ENCODE assay signal across 8 mouse cellular contexts in the genomic region with DNA sequence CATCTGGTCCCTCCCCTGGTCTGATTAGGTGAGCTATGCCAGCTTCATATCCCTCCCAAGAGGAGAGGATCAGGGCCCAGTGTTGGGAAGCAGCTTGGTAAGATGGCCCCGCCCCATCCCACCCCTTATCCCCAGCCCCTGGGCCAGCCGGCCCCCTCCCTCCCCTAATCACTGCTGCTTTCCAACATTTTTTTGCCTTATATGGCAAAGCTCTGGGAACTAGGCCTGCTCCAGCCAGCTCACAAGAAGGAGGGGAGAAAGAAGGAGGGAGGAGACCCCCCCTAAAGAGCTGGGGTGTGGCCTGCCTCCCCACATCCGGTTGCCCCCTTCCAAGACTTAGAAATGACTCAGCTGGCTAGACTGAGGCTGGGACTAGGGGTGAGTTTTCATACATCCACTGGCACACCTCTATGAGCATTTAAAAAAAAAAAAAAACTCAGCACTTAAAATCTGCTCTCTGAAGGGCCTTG. TPM values are rescaled to one million over a fixed set of nuclear protein-coding genes. Genes with fewer than 3 reads are reported as not detected.
A peak's percentile ranks its signal among the peaks of the same experiment; 100 is the strongest.
DNase-seq lines count a peak whose midpoint lies in the region; ATAC-seq lines count a peak whose summit lies in the region.

No protein-coding gene starts in this region.

- peak overlapping the region; percentile 58 for H3K4me3 ChIP-seq in forebrain, embryonic 13.5 days
- H3K4me3 ChIP-seq in hindbrain, embryonic 10.5 days = peak overlapping the region; percentile 66
- peak overlapping the region; percentile 60 for H3K4me3 ChIP-seq in limb, embryonic 13.5 days
- H3K4me3 ChIP-seq in midbrain, embryonic 13.5 days (replicated peaks) = peak overlapping the region; percentile 59

- no peaks in the 10 kb centered on the region for H3K9me3 ChIP-seq in forebrain, embryonic 13.5 days (replicated peaks)
- no peaks in the 10 kb centered on the region; the same call in 1 of the 2 replicates for H3K9me3 ChIP-seq in hindbrain, embryonic 10.5 days
- no peaks in the 10 kb centered on the region for H3K9me3 ChIP-seq in limb, embryonic 13.5 days
- H3K9me3 ChIP-seq in midbrain, embryonic 13.5 days = no peaks in the 10 kb centered on the region

- peaks cover 34% of the 10 kb centered on the region for H3K36me3 ChIP-seq in forebrain, embryonic 13.5 days (ENCODE audit: poor library complexity, severe bottlenecking)
- peaks cover 45% of the 10 kb centered on the region for H3K36me3 ChIP-seq in hindbrain, embryonic 10.5 days
- H3K36me3 ChIP-seq in limb, embryonic 13.5 days = peaks cover 35% of the 10 kb centered on the region
- H3K36me3 ChIP-seq in midbrain, embryonic 13.5 days = peaks cover 32% of the 10 kb centered on the region

- whole genome bisulfite sequencing in forebrain, embryonic 13.5 days = 11% methylated on average over 3 of the region's 3 CpGs
- 30% methylated on average over 3 of the region's 3 CpGs for WGBS in hindbrain, embryonic 10.5 days
- 27% methylated on average over 3 of the region's 3 CpGs for WGBS in limb, embryonic 13.5 days
- WGBS in midbrain, embryonic 13.5 days = 12% methylated on average over 3 of the region's 3 CpGs

- H3K27me3 ChIP-seq in forebrain, embryonic 13.5 days = no peaks in the 10 kb centered on the region
- H3K27me3 ChIP-seq in hindbrain, embryonic 10.5 days (ENCODE audit: insufficient read depth, poor library complexity, severe bottlenecking) = no peaks in the 10 kb centered on the region
- no peaks in the 10 kb centered on the region for H3K27me3 ChIP-seq in limb, embryonic 13.5 days
- no peaks in the 10 kb centered on the region for H3K27me3 ChIP-seq in midbrain, embryonic 13.5 days

- H3K9ac ChIP-seq in forebrain, embryonic 13.5 days = peak overlapping the region; percentile 80
- H3K9ac ChIP-seq in limb, embryonic 13.5 days = peak overlapping the region; percentile 81
- H3K9ac ChIP-seq in midbrain, embryonic 13.5 days (replicated peaks) = peak overlapping the region; percentile 78

- peak; percentile 35 for DNase-seq in cerebellum, adult 9-11 months
- no peak for DNase-seq in cerebellum, adult 11 months
- peak; percentile 77 for DNase-seq in adipocyte (ENCODE audit: low spot score)
- DNase-seq in hindbrain, embryonic 10.5 days (ENCODE audit: low spot score) = peak; percentile 63
- peak; percentile 78 for DNase-seq in thymus, postnatal 14 days

- ATAC-seq in forebrain, embryonic 13.5 days = peak; percentile 36
- ATAC-seq in limb, embryonic 13.5 days (ENCODE audit: low FRiP score, low read depth) = peak; percentile 66
- ATAC-seq in midbrain, embryonic 13.5 days = peak; percentile 56

- H3K27ac ChIP-seq in forebrain, embryonic 13.5 days = peak overlapping the region; percentile 91
- peak overlapping the region; percentile 94 for H3K27ac ChIP-seq in hindbrain, embryonic 10.5 days
- peak overlapping the region; percentile 89; the same call in 1 of the 2 replicates for H3K27ac ChIP-seq in limb, embryonic 13.5 days
- peak overlapping the region; percentile 91 for H3K27ac ChIP-seq in midbrain, embryonic 13.5 days

- H3K4me1 ChIP-seq in forebrain, embryonic 13.5 days = peaks cover 19% of the 10 kb centered on the region
- H3K4me1 ChIP-seq in hindbrain, embryonic 10.5 days (replicated peaks) = peaks cover 12% of the 10 kb centered on the region
- peaks cover 18% of the 10 kb centered on the region for H3K4me1 ChIP-seq in limb, embryonic 13.5 days
- peaks cover 21% of the 10 kb centered on the region for H3K4me1 ChIP-seq in midbrain, embryonic 13.5 days (replicated peaks)

- H3K4me2 ChIP-seq in forebrain, embryonic 13.5 days = peak overlapping the region; percentile 69
- peak overlapping the region; percentile 70 for H3K4me2 ChIP-seq in limb, embryonic 13.5 days (replicated peaks)
- peak overlapping the region; percentile 68 for H3K4me2 ChIP-seq in midbrain, embryonic 13.5 days (replicated peaks)

RNA-seq across cellular contexts. Expression of a gene that starts 5.0 kb away (rescaled TPM):
- 102 and 128 TPM in 2 replicates for polyA plus RNA-seq in forebrain, embryonic 13.5 days (2015; fragmentation: Nextera tagmentation; extraction: Ambion mirVana)
- polyA plus RNA-seq in hindbrain, embryonic 10.5 days (2016; fragmentation: Nextera tagmentation; extraction: Ambion mirVana) = 215 and 271 TPM in 2 replicates
- 275 and 314 TPM in 2 replicates for polyA plus RNA-seq in limb, embryonic 13.5 days (2015; fragmentation: Nextera tagmentation; extraction: Ambion mirVana)
- 102 and 109 TPM in 2 replicates for polyA plus RNA-seq in midbrain, embryonic 13.5 days (2015; fragmentation: Nextera tagmentation; extraction: Ambion mirVana)

RNA-seq across cellular contexts. Expression of a gene that starts 9.8 kb away (rescaled TPM):
- 22.5 and 23.1 TPM in 2 replicates for polyA plus RNA-seq in forebrain, embryonic 13.5 days (2015; fragmentation: Nextera tagmentation; extraction: Ambion mirVana)
- 23.5 and 24.4 TPM in 2 replicates for polyA plus RNA-seq in hindbrain, embryonic 10.5 days (2016; fragmentation: Nextera tagmentation; extraction: Ambion mirVana)
- 26.7 and 27.8 TPM in 2 replicates for polyA plus RNA-seq in limb, embryonic 13.5 days (2015; fragmentation: Nextera tagmentation; extraction: Ambion mirVana)
- polyA plus RNA-seq in midbrain, embryonic 13.5 days (2015; fragmentation: Nextera tagmentation; extraction: Ambion mirVana) = 19.2 and 20.4 TPM in 2 replicates

RNA-seq across cellular contexts. Expression of a gene that starts 26.0 kb away (rescaled TPM):
- 601 and 642 TPM in 2 replicates for polyA plus RNA-seq in forebrain, embryonic 13.5 days (2015; fragmentation: Nextera tagmentation; extraction: Ambion mirVana)
- polyA plus RNA-seq in hindbrain, embryonic 10.5 days (2016; fragmentation: Nextera tagmentation; extraction: Ambion mirVana) = 697 and 756 TPM in 2 replicates
- 828 and 885 TPM in 2 replicates for polyA plus RNA-seq in limb, embryonic 13.5 days (2015; fragmentation: Nextera tagmentation; extraction: Ambion mirVana)
- polyA plus RNA-seq in midbrain, embryonic 13.5 days (2015; fragmentation: Nextera tagmentation; extraction: Ambion mirVana) = 542 and 551 TPM in 2 replicates

RNA-seq across cellular contexts. Expression of a gene that starts 37.1 kb away (rescaled TPM):
- polyA plus RNA-seq in forebrain, embryonic 13.5 days (2015; fragmentation: Nextera tagmentation; extraction: Ambion mirVana) = 80.6 and 88.4 TPM in 2 replicates
- polyA plus RNA-seq in hindbrain, embryonic 10.5 days (2016; fragmentation: Nextera tagmentation; extraction: Ambion mirVana) = 70.6 and 76.1 TPM in 2 replicates
- polyA plus RNA-seq in limb, embryonic 13.5 days (2015; fragmentation: Nextera tagmentation; extraction: Ambion mirVana) = 91.0 and 92.2 TPM in 2 replicates
- polyA plus RNA-seq in midbrain, embryonic 13.5 days (2015; fragmentation: Nextera tagmentation; extraction: Ambion mirVana) = 95.3 and 97.2 TPM in 2 replicates

RNA-seq across cellular contexts. Expression of a gene that starts 37.5 kb away (rescaled TPM):
- 1.5 and 2.7 TPM in 2 replicates for polyA plus RNA-seq in forebrain, embryonic 13.5 days (2015; fragmentation: Nextera tagmentation; extraction: Ambion mirVana)
- polyA plus RNA-seq in hindbrain, embryonic 10.5 days (2016; fragmentation: Nextera tagmentation; extraction: Ambion mirVana) = 3.6 and 5.2 TPM in 2 replicates
- 11.7 and 12.0 TPM in 2 replicates for polyA plus RNA-seq in limb, embryonic 13.5 days (2015; fragmentation: Nextera tagmentation; extraction: Ambion mirVana)
- polyA plus RNA-seq in midbrain, embryonic 13.5 days (2015; fragmentation: Nextera tagmentation; extraction: Ambion mirVana) = 2.8 and 3.0 TPM in 2 replicates
